Mouse (Mus musculus) limb, embryonic 10.5 days (tissue): ENCODE measurements around the gene Sdsl. TPM values are rescaled to one million over a fixed set of nuclear protein-coding genes. Genes with fewer than 3 reads are reported as not detected.

Source experiments
- DNase-seq: peaks from one replicate; pipeline ENCODE4 v3.0.0-alpha.2; 2017; ENCODE audit warnings: low spot score
- H3K27ac ChIP-seq: fragments of 300-500 bp; sonication (generic); 2 replicates; pipeline ENCODE4 v1.5.1; 2016; ENCODE audit warnings: mild to moderate bottlenecking
- H3K27me3 ChIP-seq: fragments of 300-500 bp; sonication (generic); 2 replicates; pipeline ENCODE4 v1.6.1; 2016; ENCODE audit warnings: low read depth, mild to moderate bottlenecking; ENCODE audit not compliant: poor library complexity, severe bottlenecking
- H3K36me3 ChIP-seq: fragments of 300-500 bp; sonication (generic); 2 replicates; pipeline ENCODE4 v1.6.1; 2016; ENCODE audit warnings: mild to moderate bottlenecking, moderate library complexity
- H3K4me1 ChIP-seq: fragments of 300-500 bp; sonication (generic); 2 replicates; pipeline ENCODE4 v1.6.1; 2016
- H3K4me3 ChIP-seq: fragments of 300-500 bp; sonication (generic); 2 replicates; pipeline ENCODE4 v1.5.1; 2016; ENCODE audit warnings: mild to moderate bottlenecking, moderate library complexity
- H3K9me3 ChIP-seq: fragments of 300-500 bp; sonication (generic); replicated peaks from 2 replicates; pipeline ENCODE4 v1.6.1; 2016; ENCODE audit warnings: mild to moderate bottlenecking
- WGBS: fragments of 180-500 bp; shearing (Covaris S2); methylation state at CpG from one replicate; pipeline ENCODE4 v1.1.7; 2016; 5-methylcytosine and 5-hydroxymethylcytosine counted together
- polyA plus RNA-seq: library from polyadenylated mRNA; unstranded; fragments of >200 nt; fragmentation: Nextera tagmentation; extraction: Ambion mirVana; gene quantifications from 2 replicates; pipeline ENCODE4 v1.2.1, GENCODE M21; 2016

Gene Sdsl
- polyA plus RNA-seq, 1 experiment from 2014 or later = 5.6 TPM

GRCm38 (mm10) chr5:120465062-120465461 lies 7.5 kb downstream of the Sdsl start:
- WGBS = 47% methylated on average over 5 of the region's 5 CpGs
- DNase-seq = peak; percentile 49
- Histone ChIP-seq H3K9me3 (no peaks in the 10 kb centered on the region), H3K27me3 (peaks cover 33% of the 10 kb centered on the region), H3K4me3 (no peak overlapping the region), H3K36me3 (no peaks in the 10 kb centered on the region), H3K4me1 (peaks cover 11% of the 10 kb centered on the region), H3K27ac (no peak overlapping the region)

- H3K27me3 ChIP-seq = peaks cover 39% of the 10 kb centered on the region
- H3K27ac ChIP-seq = no peak overlapping the region
- WGBS = 73% methylated on average over 4 of the region's 4 CpGs
- H3K9me3 ChIP-seq = no peaks in the 10 kb centered on the region
- peaks cover 11% of the 10 kb centered on the region for H3K4me1 ChIP-seq
- peak; percentile 45 for DNase-seq
- no peak overlapping the region for H3K4me3 ChIP-seq
- no peaks in the 10 kb centered on the region for H3K36me3 ChIP-seq
Measured at GRCm38 (mm10) chr5:120464321-120464720, 8.3 kb downstream of the Sdsl start.

GRCm38 (mm10) chr5:120461902-120462301 lies 10.7 kb downstream of the Sdsl start:
- Histone ChIP-seq H3K36me3 (no peaks in the 10 kb centered on the region), H3K9me3 (no peaks in the 10 kb centered on the region), H3K27me3 (peaks cover 52% of the 10 kb centered on the region), H3K27ac (no peak overlapping the region), H3K4me1 (peaks cover 13% of the 10 kb centered on the region), H3K4me3 (no peak overlapping the region)
- DNase-seq = no peak
- 75% methylated on average over 15 of the region's 15 CpGs for WGBS

- Histone ChIP-seq H3K36me3 (no peaks in the 10 kb centered on the region), H3K9me3 (no peaks in the 10 kb centered on the region), H3K4me3 (no peak overlapping the region), H3K27ac (no peak overlapping the region), H3K4me1 (peaks cover 17% of the 10 kb centered on the region), H3K27me3 (peaks cover 78% of the 10 kb centered on the region)
- no peak for DNase-seq
- 77% methylated on average over 10 of the region's 10 CpGs for WGBS
Measured at GRCm38 (mm10) chr5:120459133-120459532, 13.5 kb downstream of the Sdsl start.

GRCm38 (mm10) chr5:120457628-120458027 lies 15.0 kb downstream of the Sdsl start:
- H3K27me3 ChIP-seq = peaks cover 79% of the 10 kb centered on the region
- 8% methylated on average over 9 of the region's 9 CpGs for WGBS

GRCm38 (mm10) chr5:120456841-120457554 lies 15.6 kb downstream of the Sdsl start:
- no peaks in the 10 kb centered on the region for H3K9me3 ChIP-seq
- H3K4me1 ChIP-seq = peaks cover 14% of the 10 kb centered on the region
- H3K27me3 ChIP-seq = peaks cover 73% of the 10 kb centered on the region
- DNase-seq = no peak
- 57% methylated on average over 7 of the region's 7 CpGs for WGBS
- no peaks in the 10 kb centered on the region for H3K36me3 ChIP-seq
- H3K4me3 ChIP-seq = no peak overlapping the region
- no peak overlapping the region for H3K27ac ChIP-seq

More at GRCm38 (mm10) chr5:120457628-120458027, 15.0 kb downstream of the Sdsl start:
- no peak overlapping the region for H3K27ac ChIP-seq
- no peak overlapping the region for H3K4me3 ChIP-seq
- no peaks in the 10 kb centered on the region for H3K9me3 ChIP-seq
- no peaks in the 10 kb centered on the region for H3K36me3 ChIP-seq
- DNase-seq = peak; percentile 89
- peaks cover 14% of the 10 kb centered on the region for H3K4me1 ChIP-seq

GRCm38 (mm10) chr5:120456253-120456652 lies 16.4 kb downstream of the Sdsl start:
- no peak overlapping the region for H3K4me3 ChIP-seq
- DNase-seq = no peak
- peaks cover 14% of the 10 kb centered on the region for H3K4me1 ChIP-seq
- H3K9me3 ChIP-seq = no peaks in the 10 kb centered on the region
- no peaks in the 10 kb centered on the region for H3K36me3 ChIP-seq
- H3K27me3 ChIP-seq = peaks cover 66% of the 10 kb centered on the region
- H3K27ac ChIP-seq = no peak overlapping the region
- WGBS = 34% methylated on average over 1 of the region's 1 CpGs

GRCm38 (mm10) chr5:120454756-120455337 lies 17.8 kb downstream of the Sdsl start:
- Histone ChIP-seq H3K4me1 (peaks cover 14% of the 10 kb centered on the region), H3K27me3 (peaks cover 57% of the 10 kb centered on the region), H3K9me3 (no peaks in the 10 kb centered on the region), H3K27ac (no peak overlapping the region), H3K4me3 (0 out of 2 replicates have a peak overlapping the region, but pooled peaks have one; percentile 15), H3K36me3 (no peaks in the 10 kb centered on the region)
- 49% methylated on average over 14 of the region's 14 CpGs for WGBS
- no peak for DNase-seq

GRCm38 (mm10) chr5:120447305-120447704 lies 25.3 kb downstream of the Sdsl start:
- Histone ChIP-seq H3K27me3 (peaks cover 49% of the 10 kb centered on the region), H3K4me1 (peaks cover 5% of the 10 kb centered on the region), H3K36me3 (no peaks in the 10 kb centered on the region), H3K9me3 (no peaks in the 10 kb centered on the region), H3K4me3 (no peak overlapping the region), H3K27ac (no peak overlapping the region)
- 35% methylated on average over 13 of the region's 13 CpGs for WGBS
- no peak for DNase-seq

- WGBS = 5% methylated on average over 13 of the region's 14 CpGs
Measured at GRCm38 (mm10) chr5:120440733-120441132, 31.9 kb downstream of the Sdsl start.

GRCm38 (mm10) chr5:120439887-120440670 lies 32.5 kb downstream of the Sdsl start:
- H3K4me1 ChIP-seq = peaks cover 41% of the 10 kb centered on the region
- H3K27me3 ChIP-seq = peaks cover 95% of the 10 kb centered on the region
- WGBS = 2% methylated on average over 61 of the region's 61 CpGs
- H3K27ac ChIP-seq = no peak overlapping the region
- DNase-seq = peak; percentile 60
- H3K4me3 ChIP-seq = peak overlapping the region; percentile 32
- H3K9me3 ChIP-seq = no peaks in the 10 kb centered on the region
- H3K36me3 ChIP-seq = no peaks in the 10 kb centered on the region

More at GRCm38 (mm10) chr5:120440733-120441132, 31.9 kb downstream of the Sdsl start:
- Histone ChIP-seq H3K9me3 (no peaks in the 10 kb centered on the region), H3K27ac (no peak overlapping the region), H3K27me3 (peaks cover 95% of the 10 kb centered on the region), H3K36me3 (no peaks in the 10 kb centered on the region), H3K4me1 (peaks cover 37% of the 10 kb centered on the region), H3K4me3 (peak overlapping the region; percentile 32)
- peak; percentile 99 for DNase-seq

- no peak overlapping the region for H3K27ac ChIP-seq
- 1% methylated on average over 27 of the region's 27 CpGs for WGBS
- DNase-seq = peak; percentile 49
- peaks cover 41% of the 10 kb centered on the region for H3K4me1 ChIP-seq
- no peaks in the 10 kb centered on the region for H3K36me3 ChIP-seq
- no peak overlapping the region for H3K4me3 ChIP-seq
- H3K27me3 ChIP-seq = peaks cover 95% of the 10 kb centered on the region
- no peaks in the 10 kb centered on the region for H3K9me3 ChIP-seq
Measured at GRCm38 (mm10) chr5:120438991-120439710, 33.5 kb downstream of the Sdsl start.
